Mouse (Mus musculus) layer of hippocampus, adult 6 months (tissue): Measurements from ENCODE around the gene Ppp1cc. TPM values are rescaled to one million over a fixed set of nuclear protein-coding genes. Genes with fewer than 3 reads are reported as not detected.

ENCODE experiments used
- long read RNA-seq, 2 experiments: library from polyadenylated mRNA; unstranded; transcript quantifications; one replicate each; pipeline ENCODE4 v2.0.0; 2019 to 2020
- polyA plus RNA-seq: library from polyadenylated mRNA; unstranded; fragments of <200 nt; fragmentation: Nextera tagmentation; gene quantifications from 2 replicates; pipeline ENCODE4 v1.2.3, GENCODE M21; 2021

The Ppp1cc gene
- polyA plus RNA-seq = 32.0 and 37.7 TPM in 2 replicates
- long read RNA-seq, experiment 1, transcript Ppp1cc-202 (7 exons, 2,384 nt) = major isoform, 31 of 68 reads
- long read RNA-seq, experiment 1, partial matches to known transcripts = 33 of 68 reads
- long read RNA-seq, experiment 1, other reads (novel, unspliced or antisense) = 2 of 68 reads
- long read RNA-seq, experiment 2, transcript Ppp1cc-202 (7 exons, 2,384 nt) = major isoform, 78 of 121 reads
- long read RNA-seq, experiment 2, partial matches to known transcripts = 29 of 121 reads
- long read RNA-seq, experiment 2, other reads (novel, unspliced or antisense) = 7 of 121 reads

DNA sequence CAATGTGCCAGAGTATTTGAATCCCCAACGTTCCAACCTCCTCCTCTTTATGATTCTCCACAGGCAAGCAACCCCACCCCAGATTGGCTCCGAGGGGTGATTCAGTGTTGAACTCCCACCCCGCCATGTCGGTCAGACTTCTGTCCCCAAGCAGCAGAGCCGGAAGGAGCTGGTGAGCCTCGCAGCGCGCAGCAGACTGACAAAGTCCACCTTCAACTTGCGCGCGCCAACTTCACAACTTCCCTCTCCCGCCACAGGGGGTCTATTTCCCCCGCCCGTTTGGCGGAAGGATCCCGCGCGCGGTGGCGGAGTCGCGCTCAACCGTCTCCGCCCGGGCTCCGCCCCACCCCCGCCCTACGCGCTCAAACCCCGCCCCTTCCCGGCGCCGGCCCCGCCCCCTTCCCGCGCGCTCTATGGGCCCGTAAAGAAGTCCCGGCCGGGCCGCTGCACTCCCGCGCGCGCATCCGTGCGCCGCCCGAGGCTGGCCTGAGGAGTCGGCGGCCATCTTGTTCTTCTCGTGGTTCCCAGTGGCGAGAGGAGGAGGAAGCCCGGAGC lies at the start of gene Ppp1cc:
Gene Ppp1cc, plus strand, starts transcription at position 452 of the 555 bp plus-strand sequence.

DNA sequence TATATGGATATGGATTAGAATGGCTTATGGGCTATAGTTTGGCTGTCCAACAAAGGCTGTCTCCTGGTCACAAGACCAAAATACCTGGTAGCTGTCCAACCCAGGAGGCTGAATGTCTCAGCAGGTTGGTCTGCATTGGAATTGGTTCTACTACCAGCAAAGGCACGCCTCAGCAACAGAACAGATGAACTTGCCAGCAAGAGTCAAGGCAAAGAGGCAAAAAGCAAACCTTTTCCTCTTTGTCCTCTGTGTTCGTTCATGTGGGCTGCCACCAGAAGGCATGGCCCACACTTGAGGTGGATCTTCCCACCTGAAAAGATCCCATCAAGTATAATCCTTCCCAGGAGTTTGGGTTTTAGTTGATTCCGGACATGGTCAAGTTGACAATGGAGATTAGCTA lies 17.4 kb upstream of the Ppp1cc start, which contains the start of gene Ccdc63:
Gene Ccdc63, minus strand, starts transcription at position 101 of the 400 bp plus-strand sequence.

DNA sequence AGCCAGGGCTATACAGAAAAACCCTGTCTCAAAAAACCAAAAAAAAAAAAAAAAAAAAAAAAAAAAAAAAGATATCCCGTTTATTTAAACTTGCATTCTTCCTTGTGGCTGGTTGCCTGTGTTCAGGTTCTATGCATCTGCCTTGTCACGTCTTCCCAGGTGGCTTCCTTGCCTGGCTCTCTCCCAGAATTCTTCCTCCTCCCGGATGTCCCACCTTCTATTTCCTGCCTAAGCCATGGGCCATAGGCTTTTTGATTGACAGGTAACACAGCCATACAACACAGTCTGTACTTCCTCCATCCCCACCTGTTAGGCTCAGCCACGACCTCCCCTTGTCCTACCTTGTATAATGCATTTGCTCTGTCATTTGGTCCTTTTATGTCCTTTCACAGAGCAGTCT lies 48.4 kb downstream of the Ppp1cc start, which contains the start of gene Hvcn1:
Gene Hvcn1, plus strand, starts transcription at position 330 of the 400 bp plus-strand sequence.

Other genes starting within 250 kb of the Ppp1cc start
- gene Cux2, start 108.2 kb upstream of the Ppp1cc start, polyA plus RNA-seq = 5.0 and 6.2 TPM in 2 replicates
- 2.2 and 2.8 TPM in 2 replicates for gene Myl2, start 57.3 kb upstream of the Ppp1cc start, polyA plus RNA-seq
- gene Ccdc63, start 17.5 kb upstream of the Ppp1cc start, polyA plus RNA-seq = 0.18 TPM in 1 of 2 replicates, not detected in the other
- 3.3 and 3.6 TPM in 2 replicates for gene Hvcn1, start 48.5 kb downstream of the Ppp1cc start, polyA plus RNA-seq
- 1.6 and 2.0 TPM in 2 replicates for gene Tctn1, start 106.2 kb downstream of the Ppp1cc start, polyA plus RNA-seq
- gene Pptc7, start 126.1 kb downstream of the Ppp1cc start, polyA plus RNA-seq = 6.9 and 7.2 TPM in 2 replicates
- 4.6 and 5.4 TPM in 2 replicates for gene Rad9b, start 196.0 kb downstream of the Ppp1cc start, polyA plus RNA-seq
- 376 and 407 TPM in 2 replicates for gene Vps29, start 196.1 kb downstream of the Ppp1cc start, polyA plus RNA-seq
- gene Gpn3, start 213.6 kb downstream of the Ppp1cc start, polyA plus RNA-seq = 29.9 and 30.3 TPM in 2 replicates
- 115 and 117 TPM in 2 replicates for gene Fam216a, start 214.1 kb downstream of the Ppp1cc start, polyA plus RNA-seq
- 47.5 and 50.7 TPM in 2 replicates for gene Arpc3, start 233.6 kb downstream of the Ppp1cc start, polyA plus RNA-seq